Mouse (Mus musculus): Measurements from ENCODE around the gene Cox15. TPM values are rescaled to one million over a fixed set of nuclear protein-coding genes. Genes with fewer than 3 reads are reported as not detected.

The Cox15 gene
- total and polyA plus RNA-seq, 3 experiments = 30.2 to 59.1 (median 32.4) TPM

DNA sequence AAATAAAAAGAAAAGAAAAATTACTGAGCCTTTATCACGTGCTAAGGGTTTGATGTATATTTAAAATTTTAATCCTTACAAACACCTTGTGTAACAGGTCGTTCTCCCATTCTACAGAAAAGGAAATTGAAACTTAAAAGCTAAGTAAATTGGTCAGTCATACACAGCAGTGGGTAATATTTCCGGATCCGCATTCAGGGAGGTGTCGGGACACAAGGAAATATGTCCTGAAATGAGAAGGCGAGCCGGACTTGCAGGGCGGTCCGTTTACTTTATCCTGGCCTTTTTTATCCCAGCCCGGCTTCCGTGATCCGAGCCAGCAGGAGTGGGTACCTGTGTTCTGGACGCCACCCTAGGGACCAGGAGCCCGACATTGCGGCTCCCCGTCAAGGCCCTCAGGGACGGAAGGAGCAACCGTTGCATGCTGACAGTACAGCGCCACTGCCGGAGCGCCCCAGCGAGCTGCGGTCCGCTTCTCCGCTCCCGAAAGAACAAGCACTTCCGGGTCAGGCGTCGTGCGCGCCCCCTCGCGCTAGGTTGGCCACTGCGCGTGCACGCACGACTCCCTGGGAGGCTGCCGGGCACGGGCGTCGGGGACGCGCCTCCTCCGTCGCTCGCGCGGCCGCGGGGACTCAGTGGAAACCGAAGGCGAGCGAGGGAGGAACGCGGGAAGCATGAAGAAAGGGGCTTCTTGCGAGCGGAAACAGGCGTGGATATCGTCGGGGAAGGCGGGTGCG is at the start of gene Cox15, which contains the start of gene Cutc (continued):
- peak; percentile 41; the same call in 1 of the 2 replicates for TF ChIP-seq GABPA (IDR thresholded peaks at IDR 0.05; ENCODE audit: low read depth, low read length)
- TF ChIP-seq UBTF (IDR thresholded peaks at IDR 0.05; ENCODE audit: borderline replicate concordance, insufficient read depth, low read depth, low read length) = no peak
- TF ChIP-seq ETS1 (IDR thresholded peaks at IDR 0.05; ENCODE audit: low read depth, low read length) = peak; percentile 34; the same call in 1 of the 2 replicates
- TF ChIP-seq TAL1 (IDR thresholded peaks at IDR 0.05; ENCODE audit: low read length) = no peak

DNA sequence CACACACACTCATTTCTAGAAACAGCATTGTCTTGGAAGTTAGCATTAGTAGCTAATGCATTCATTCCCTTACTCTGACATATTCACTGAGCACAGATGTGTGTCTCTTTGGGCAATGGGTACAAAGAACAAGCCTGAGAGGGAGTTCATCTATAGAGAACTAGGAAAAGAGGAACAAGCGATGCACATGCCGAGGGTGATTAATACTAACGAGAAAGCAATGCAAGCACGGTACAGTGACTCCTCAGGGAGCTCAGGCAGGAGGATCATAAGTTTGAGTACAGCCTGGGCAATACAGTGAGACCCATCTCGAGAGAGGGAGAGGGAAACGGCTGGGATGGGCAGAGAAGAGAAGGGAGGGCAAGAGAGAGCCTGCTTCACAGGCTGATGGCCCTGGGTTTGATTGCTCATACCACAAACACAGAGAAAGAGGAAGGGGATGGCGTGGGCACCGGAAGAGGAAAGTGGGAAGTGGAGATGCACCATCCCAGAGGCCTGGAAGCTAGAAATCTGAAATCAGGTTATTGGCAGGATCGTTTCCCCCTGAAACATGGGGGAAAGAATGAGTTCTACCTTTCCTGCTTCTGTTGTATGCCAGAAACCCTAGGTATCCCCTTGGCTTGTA is 48.7 kb upstream of the Cox15 start:
- H3K36me3 ChIP-seq (ENCODE audit: control insufficient read depth in 1 of 2, insufficient read depth in 2 of 2, low read length in 2 of 2) = no peaks in the 10 kb centered on the region
- 0 out of 4 replicates have a peak, but pooled peaks of 1 of the 2 experiments have one; percentile 6 for TF ChIP-seq EP300 (IDR thresholded peaks at IDR 0.05; ENCODE audit: low read depth in 1 of 2, low read length in 2 of 2)
- no peak for TF ChIP-seq NELFE (IDR thresholded peaks at IDR 0.05; ENCODE audit: low read depth, low read length)
- H3K9ac ChIP-seq (ENCODE audit: control insufficient read depth, low read depth, low read length, poor library complexity, severe bottlenecking) = no peak overlapping the region
- DNase-seq (ENCODE audit: low read depth, low spot score) = peak; percentile 63
- H3K27ac ChIP-seq (ENCODE audit: control insufficient read depth, low read depth, low read length) = no peak overlapping the region
- no peaks in the 10 kb centered on the region for H3K9me3 ChIP-seq (replicated peaks; ENCODE audit: insufficient read depth, low read length)
- no peak overlapping the region for H3K4me3 ChIP-seq (ENCODE audit: control insufficient read depth in 1 of 2, insufficient read depth in 1 of 2, low read depth in 2 of 2, low read length in 2 of 2)
- no peaks in the 10 kb centered on the region for H3K79me2 ChIP-seq (ENCODE audit: control insufficient read depth, insufficient read depth, low read length, poor library complexity)
- H3K27me3 ChIP-seq (ENCODE audit: control insufficient read depth in 1 of 2, insufficient read depth in 2 of 2, low read length in 2 of 2) = peaks cover 0 to 2% of the 10 kb centered on the region in 2 experiments; a peak in 2 of 4 replicates
- H3K4me1 ChIP-seq (ENCODE audit: control insufficient read depth in 1 of 2, insufficient read depth in 2 of 2, low read length in 2 of 2) = 0 out of 4 replicates have a peak, but pooled peaks cover 0 to 6% of the 10 kb centered on the region in 2 experiments

DNA sequence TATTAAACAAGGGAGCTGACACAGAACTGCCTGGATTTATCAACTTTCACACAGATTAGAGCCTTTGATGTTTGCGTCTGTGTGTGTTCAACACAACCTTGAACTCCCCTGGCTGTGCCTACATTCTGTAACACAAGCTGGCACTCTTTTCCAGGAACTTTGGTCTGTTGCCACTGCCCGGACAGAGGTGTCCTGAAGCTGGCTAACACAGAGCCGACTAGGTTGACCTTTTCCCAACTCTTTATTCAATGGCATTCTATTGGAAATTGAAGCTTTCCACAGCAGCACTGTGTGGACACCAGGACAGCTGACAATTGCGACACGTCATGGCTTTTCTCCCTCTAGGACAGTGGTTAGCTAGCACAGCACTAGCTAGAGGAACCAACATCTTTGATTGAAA is 44.4 kb upstream of the Cox15 start:
- DNase-seq (ENCODE audit: low read depth, low spot score) = no peak
- Histone ChIP-seq H3K27ac (ENCODE audit: control insufficient read depth, low read depth, low read length) (no peak overlapping the region), H3K36me3 (ENCODE audit: control insufficient read depth in 1 of 2, insufficient read depth in 2 of 2, low read length in 2 of 2) (no peaks in the 10 kb centered on the region), H3K9ac (ENCODE audit: control insufficient read depth, low read depth, low read length, poor library complexity, severe bottlenecking) (no peak overlapping the region), H3K9me3 (replicated peaks; ENCODE audit: insufficient read depth, low read length) (no peaks in the 10 kb centered on the region), H3K79me2 (ENCODE audit: control insufficient read depth, insufficient read depth, low read length, poor library complexity) (no peaks in the 10 kb centered on the region), H3K27me3 (ENCODE audit: control insufficient read depth in 1 of 2, insufficient read depth in 2 of 2, low read length in 2 of 2) (peaks cover 0 to 2% of the 10 kb centered on the region in 2 experiments; a peak in 2 of 4 replicates), H3K4me3 (ENCODE audit: control insufficient read depth in 1 of 2, insufficient read depth in 1 of 2, low read depth in 2 of 2, low read length in 2 of 2) (no peak overlapping the region), H3K4me1 (ENCODE audit: control insufficient read depth in 1 of 2, insufficient read depth in 2 of 2, low read length in 2 of 2) (0 out of 4 replicates have a peak, but pooled peaks cover 0 to 6% of the 10 kb centered on the region in 2 experiments)
- TF ChIP-seq BHLHE40 (IDR thresholded peaks at IDR 0.05; ENCODE audit: borderline replicate concordance, low read depth, low read length) (no peak), ZC3H11A (IDR thresholded peaks at IDR 0.05; ENCODE audit: low read depth, low read length) (no peak), EP300 (IDR thresholded peaks at IDR 0.05; ENCODE audit: low read depth in 1 of 2, low read length in 2 of 2) (no peak), POLR2AphosphoS5 (IDR thresholded peaks at IDR 0.05; ENCODE audit: borderline replicate concordance, low read depth, low read length) (no peak), MAZ (IDR thresholded peaks at IDR 0.05; ENCODE audit: low read depth, low read length) (no peak), GABPA (IDR thresholded peaks at IDR 0.05; ENCODE audit: low read depth, low read length) (no peak)
